Mouse (Mus musculus): ENCODE data around the gene Hoxb8. TPM values are rescaled to one million over a fixed set of nuclear protein-coding genes. Genes with fewer than 3 reads are reported as not detected.
A peak's percentile ranks its signal among the peaks of the same experiment; 100 is the strongest.

Gene Hoxb8
- not detected in 2 replicates for total RNA-seq (2015; ENCODE audit: low replicate concordance)
- not detected in 2 replicates for total RNA-seq (2017; ENCODE audit: low replicate concordance)

DNA sequence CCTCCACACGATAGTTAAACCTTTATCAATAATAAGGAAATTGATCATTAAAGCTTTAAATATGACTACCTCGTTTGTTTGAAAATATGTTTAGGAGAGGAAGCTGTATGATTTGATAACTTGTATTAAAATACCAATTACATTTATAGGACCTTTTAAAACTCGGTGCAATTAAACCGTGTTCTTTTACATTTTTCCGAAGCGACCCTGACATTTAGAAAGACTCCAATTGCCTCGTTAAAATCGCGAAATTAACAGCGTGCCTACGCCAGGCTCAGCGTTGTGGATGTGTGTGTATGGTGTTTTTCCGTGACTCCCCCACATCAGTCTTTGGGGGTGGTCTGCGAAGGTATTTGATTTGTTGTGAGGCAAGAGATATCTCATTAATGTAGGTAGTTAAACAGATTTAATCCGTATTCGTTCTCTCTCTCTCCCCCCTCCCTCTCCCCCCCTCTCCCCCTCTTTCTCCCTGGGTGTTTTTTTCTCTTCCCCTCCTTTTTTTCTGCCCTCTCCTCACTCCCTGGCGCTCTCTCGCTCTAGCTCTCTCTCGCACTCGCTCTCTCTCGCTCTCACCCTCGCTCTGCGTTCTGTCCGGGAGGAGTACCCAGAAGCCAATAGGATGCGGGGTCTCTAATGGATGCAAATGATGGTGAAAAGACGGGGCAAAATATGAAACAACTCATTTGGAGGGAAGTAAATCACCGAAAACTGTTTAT, at the start of gene Hoxb8:
Gene Hoxb8 (plus strand): TSS at position 51 of the 716 bp plus-strand sequence.
- no peak for ATAC-seq (replicated peaks; ENCODE audit: low FRiP score, poor library complexity, severe bottlenecking)

- 0 out of 2 replicates have a peak, but pooled peaks have one; percentile 70 for ATAC-seq (replicated peaks; ENCODE audit: low FRiP score, poor library complexity, severe bottlenecking)
These were observed 46.8 kb upstream of the Hoxb8 start for GRCm38 (mm10) chr11:96234906-96235305.

DNA sequence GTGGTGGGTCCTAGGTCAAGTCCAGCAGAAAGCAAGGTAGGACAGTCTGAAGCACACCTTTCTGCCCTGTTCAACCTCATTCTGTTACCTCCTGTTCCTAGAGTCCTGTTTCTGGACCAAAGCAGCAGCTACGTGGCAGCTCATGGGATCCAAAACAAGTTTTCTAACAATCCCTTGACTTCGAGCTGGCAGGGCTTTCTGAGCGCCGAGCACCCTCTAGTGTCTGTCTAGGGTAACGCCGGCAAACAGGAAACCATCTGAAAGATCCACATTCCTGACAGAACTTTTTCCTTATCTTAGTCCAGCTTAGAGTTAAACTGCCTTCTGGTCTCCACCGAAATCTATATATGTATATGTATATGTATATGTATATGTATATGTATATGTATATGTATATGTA, 41.5 kb upstream of the Hoxb8 start:
- ATAC-seq (replicated peaks; ENCODE audit: low FRiP score, poor library complexity, severe bottlenecking) = no peak

GRCm38 (mm10) chr11:96250901-96251300, 30.8 kb upstream of the Hoxb8 start:
- no peak for ATAC-seq (replicated peaks; ENCODE audit: low FRiP score, poor library complexity, severe bottlenecking)

GRCm38 (mm10) chr11:96251480-96252031, 30.1 kb upstream of the Hoxb8 start:
- ATAC-seq (replicated peaks; ENCODE audit: low FRiP score, poor library complexity, severe bottlenecking) = no peak

DNA sequence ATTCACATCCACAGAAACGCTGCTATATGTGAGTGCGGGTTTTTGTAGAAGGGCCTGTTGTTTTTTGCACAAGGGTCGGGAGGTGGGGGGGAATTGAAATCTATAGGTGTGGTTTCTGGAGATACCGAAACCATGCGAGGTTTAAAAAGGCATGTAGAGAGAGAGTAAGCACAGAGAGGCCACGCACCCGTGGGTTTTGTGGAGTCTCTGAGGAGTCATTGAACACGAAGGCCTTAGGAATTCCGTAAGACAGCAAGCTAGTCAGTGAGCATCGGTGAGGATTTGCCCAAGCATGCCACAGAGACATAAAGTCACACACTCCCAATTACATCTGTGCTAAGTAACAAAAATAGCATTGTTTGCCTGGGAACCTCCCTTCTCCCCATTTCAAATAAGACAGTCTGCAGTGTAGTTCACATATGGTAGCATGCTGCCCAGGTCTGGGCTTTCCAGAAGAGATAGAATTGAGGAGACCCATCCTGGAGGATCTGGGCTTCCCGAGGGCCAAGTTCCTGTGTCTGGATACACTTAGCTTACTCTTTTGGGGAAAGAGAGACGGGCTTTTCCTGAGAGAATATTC, 29.1 kb upstream of the Hoxb8 start:
- ATAC-seq (replicated peaks; ENCODE audit: low FRiP score, poor library complexity, severe bottlenecking) = no peak

DNA sequence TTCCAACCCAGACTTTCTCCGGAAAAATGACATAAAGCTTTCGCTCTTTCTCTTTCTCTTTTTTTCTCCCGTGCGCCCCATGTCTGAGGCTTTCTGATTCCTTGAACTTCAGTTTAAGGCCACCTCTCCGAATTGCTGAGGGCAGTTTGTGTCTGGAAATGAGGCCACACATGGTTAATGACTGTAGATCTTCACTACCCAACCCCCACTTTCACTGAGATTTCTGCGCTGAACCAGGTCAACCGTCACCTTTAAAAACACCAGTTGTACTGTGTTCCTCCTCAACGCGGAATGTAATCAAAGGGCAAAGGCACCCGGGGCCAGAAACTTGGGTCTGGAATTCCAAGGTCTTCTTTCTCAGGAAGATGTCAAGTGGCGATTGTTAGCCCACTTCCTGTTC, 27.5 kb upstream of the Hoxb8 start:
- no peak for ATAC-seq (replicated peaks; ENCODE audit: low FRiP score, poor library complexity, severe bottlenecking)

DNA sequence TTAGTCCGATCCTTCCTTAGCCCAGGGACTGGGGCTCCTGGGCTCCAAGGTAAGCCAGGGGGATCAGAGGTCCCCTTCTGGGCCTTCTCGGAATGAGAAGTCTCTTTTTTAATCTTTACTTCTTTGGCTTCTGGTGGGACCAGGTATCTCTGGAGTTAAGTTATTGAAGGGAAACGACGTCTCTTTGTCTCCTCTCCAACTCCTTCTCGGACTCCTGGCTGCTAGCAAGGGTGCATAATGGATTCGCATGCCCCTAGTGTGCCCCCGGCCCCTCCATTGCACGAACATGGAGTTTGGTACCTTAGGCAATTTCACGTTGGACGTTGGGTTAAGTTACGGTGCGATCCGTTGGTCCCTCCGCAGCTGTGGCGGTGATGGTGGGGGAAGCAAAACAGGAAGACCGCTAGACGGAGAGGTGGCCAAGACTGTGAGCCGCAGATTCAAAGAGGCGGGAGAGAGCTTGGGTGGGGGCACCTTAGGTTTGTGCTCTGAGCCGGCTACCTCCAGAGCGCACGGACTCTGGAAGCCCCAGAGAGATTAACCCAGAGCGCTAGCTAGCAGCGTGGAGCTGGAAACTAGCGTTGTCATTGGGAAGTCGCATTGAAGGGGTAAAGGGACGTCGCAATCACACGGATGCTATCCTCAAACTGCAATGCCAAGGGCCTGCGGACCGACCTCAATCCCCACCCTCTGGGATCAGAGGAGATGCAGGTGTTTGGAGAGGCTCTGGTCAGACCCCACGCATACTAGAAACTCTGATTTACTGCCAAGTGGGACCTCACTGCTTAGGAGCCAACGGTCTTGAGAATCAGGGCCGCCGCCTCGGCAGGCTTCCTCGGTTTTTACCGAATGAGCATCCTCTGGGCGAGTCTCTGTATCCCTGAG, 26.4 kb upstream of the Hoxb8 start:
- no peak for ATAC-seq (replicated peaks; ENCODE audit: low FRiP score, poor library complexity, severe bottlenecking)

- no peak for ATAC-seq (replicated peaks; ENCODE audit: low FRiP score, poor library complexity, severe bottlenecking)
These were observed 25.7 kb upstream of the Hoxb8 start for GRCm38 (mm10) chr11:96255996-96256445.

GRCm38 (mm10) chr11:96257141-96257540, 24.6 kb upstream of the Hoxb8 start:
- ATAC-seq (replicated peaks; ENCODE audit: low FRiP score, poor library complexity, severe bottlenecking) = no peak

DNA sequence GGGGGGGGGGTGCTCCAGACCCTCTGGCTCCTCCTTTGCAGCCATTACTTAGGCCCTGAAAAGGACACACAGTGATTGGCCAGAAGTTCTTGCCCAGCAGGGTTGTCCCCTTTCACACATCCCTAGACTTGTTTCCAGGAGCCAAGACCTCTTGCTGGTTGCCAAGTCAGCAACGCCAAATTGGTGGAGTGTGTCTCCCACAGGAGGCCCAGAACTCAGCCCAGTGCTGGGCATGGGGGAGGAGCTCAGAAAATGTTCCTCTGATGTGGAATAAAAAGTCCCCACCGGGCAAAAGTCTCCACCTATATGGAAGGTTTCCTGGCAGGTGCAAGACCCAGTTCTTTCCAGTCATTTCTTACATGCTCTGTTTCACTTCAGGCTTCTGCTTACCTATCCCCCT, 22.7 kb upstream of the Hoxb8 start:
- ATAC-seq (replicated peaks; ENCODE audit: low FRiP score, poor library complexity, severe bottlenecking) = no peak

DNA sequence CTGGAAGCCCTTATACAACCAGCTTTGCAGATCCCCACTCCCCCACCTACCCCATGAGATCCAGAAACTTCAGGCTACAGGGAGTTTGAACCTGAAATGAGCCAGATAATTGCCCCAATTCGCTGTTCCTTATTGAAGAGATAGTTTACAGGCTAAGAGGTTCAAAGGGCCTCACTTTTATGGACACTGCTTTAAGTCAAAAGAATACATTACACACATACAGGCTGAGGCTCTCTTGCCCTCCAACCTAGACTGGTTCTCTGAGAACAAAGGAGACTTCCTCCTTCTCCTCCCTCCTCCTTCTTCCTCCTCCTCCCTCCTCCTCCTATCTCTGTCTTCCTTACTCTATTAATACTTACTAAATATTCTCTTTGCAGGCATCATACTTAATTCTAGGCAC, 22.2 kb upstream of the Hoxb8 start:
- ATAC-seq (replicated peaks; ENCODE audit: low FRiP score, poor library complexity, severe bottlenecking) = no peak

DNA sequence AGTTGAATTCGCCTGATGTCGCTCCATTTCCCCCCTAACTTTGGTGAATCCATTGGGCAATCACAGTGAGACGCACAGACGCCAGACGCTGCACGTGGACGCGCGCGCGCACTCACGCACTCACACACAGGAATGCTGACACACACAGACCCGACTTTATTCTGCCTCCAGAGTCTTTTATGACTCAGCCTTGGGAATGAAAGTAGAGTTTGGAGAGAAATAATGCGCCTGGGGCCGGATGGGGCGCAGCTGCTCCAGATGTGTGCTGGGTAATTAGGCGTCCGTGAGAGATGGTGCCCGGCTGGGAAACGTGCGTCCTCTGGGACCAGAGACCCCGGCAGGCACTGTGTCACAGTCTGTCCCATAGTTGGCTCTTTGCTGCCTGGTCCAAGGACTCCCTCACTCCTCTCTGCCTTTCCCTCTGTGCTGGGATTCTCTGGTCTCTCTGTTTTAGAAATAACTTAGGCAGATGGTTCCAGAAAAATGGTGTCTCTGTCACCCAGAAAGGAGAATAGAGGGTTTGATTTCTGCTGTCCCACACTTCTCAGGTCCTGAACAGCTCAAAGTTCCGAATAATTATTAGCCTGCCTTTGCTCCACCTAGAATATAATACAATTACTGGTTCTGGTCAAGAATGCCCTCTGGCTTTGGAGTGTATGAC, 21.3 kb upstream of the Hoxb8 start:
- no peak for ATAC-seq (replicated peaks; ENCODE audit: low FRiP score, poor library complexity, severe bottlenecking)

DNA sequence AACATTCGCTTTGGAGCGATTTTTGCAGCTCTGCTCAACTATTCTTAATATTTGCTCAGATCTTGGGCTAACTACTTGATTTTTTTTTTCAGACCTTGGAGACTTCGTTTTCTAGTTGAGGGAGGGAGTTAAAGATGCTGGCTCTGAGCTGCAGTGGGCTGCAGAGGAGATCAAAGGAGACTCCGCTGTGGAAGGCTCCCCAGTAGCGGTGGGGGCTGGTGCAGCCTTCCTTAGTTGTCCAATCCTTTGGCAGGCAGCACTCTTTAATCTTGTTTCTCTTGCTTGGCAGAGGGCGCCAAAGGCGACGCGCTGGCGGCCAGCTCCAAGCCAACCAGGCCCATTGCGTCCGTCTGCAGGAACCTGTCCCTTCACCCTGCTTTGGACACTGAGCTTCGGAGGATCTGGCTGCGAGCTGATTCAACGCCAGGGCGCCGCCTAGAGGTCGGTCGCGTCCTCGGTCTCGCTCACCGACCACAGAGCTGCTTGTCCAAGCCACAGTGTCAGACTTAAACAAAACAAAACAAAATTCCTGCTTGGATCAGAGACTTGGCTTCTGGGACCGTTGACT, 20.3 kb upstream of the Hoxb8 start:
- ATAC-seq (replicated peaks; ENCODE audit: low FRiP score, poor library complexity, severe bottlenecking) = peak; percentile 39; the same call in 1 of the 2 replicates

DNA sequence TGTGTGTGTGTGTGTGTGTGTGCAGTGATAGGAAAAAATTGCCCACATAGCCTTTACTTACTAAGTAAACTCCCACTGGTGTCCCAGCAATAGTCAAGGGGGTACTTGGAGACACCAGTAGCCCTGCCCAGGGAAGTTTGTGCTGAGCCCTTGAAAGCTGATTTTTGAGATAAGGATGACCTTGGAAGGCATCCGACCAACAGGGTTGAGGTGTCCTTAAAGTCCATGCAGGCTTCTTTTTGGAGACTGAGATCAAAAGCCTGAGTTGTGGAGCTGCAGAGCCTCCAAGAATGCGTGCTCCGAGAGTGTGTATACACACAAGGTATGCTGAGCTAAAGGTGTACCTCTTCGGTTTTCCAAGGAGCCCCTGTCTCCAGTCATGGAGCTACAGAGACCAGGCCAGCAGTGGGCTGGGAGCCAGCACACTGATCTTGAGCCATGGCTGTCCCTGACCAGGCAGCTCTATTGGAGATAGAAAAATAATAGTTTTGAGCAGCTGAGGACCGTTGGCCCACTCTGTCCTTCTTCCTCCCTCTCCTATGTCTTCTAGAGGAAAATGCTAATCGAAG, 19.4 kb upstream of the Hoxb8 start:
- no peak for ATAC-seq (replicated peaks; ENCODE audit: low FRiP score, poor library complexity, severe bottlenecking)

DNA sequence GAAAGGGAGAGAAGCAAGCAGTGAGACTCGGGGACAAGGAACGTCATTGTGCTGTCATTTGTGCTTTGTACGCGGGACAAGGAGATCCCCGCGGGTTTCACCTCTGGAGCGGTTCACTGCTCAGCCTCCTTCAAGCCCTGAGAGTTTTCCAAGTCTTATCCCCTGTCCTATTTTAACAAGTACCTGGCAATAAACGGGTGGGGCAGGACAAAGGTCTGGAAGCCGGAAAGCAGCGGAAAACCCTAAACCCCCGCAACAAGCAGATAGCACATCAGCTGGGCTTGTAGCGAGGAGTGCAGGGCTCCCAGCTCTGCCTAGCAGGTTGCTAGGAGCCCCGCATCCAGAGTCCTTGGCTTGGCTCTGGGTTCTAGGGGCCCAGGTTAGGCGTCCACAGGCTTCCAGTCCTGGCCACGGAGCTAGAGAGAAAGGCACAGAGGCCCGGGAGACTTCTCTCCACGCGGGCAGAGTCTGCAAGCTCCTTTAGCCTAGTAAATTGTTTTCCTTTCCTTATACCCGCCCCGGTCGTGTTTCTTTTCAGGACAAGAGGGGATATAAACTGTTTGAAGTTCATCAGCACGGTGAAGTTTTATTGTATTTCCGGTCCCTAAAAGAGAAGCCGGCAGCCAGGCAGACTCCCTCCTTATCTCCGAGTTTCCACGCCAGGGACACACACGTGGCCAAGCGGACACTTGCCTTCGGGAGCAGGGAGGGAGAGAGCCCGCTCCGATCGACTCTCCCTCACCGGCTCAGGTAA, 17.9 kb upstream of the Hoxb8 start:
- no peak for ATAC-seq (replicated peaks; ENCODE audit: low FRiP score, poor library complexity, severe bottlenecking)

- no peak for ATAC-seq (replicated peaks; ENCODE audit: low FRiP score, poor library complexity, severe bottlenecking)
These were observed 17.2 kb upstream of the Hoxb8 start for GRCm38 (mm10) chr11:96264390-96265020.

DNA sequence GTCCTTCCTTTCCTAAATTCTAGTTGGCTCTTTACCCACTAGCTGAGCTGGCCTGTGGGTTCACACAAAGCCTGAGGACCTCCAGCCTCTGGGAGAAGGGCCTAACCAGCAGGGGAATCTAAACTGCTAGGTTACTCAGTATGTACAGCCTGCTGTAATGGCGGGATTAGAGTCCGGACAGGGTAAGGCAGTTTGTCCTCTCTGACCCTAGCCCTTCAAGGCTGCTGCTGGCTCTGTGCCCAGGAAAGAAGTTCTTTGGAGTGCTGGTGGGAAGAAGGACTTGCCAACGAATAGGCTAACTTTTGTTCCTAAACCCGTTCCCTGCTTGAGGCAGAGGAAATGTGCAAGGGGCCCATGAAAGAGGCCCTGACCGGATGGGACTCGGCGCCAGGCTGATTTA, 15.8 kb upstream of the Hoxb8 start:
- no peak for ATAC-seq (replicated peaks; ENCODE audit: low FRiP score, poor library complexity, severe bottlenecking)
